Mouse (Mus musculus) lung, postnatal 0 days (tissue): ENCODE measurements at regions not wholly inside any gene's neighbourhood (a gene's known extent, or its start where the extent isn't known, plus 50 kb on each side); places are given as distances from the start of the nearest gene placed in this dataset.

ENCODE experiments used
- ATAC-seq: fragments of 200-750 bp; cut with Nextera tagmentation; 2 replicates; pipeline ENCODE4 v1.8.0; 2017; ENCODE audit warnings: moderate library complexity
- DNase-seq: peaks from one replicate; pipeline ENCODE4 v3.0.0-alpha.2; 2016; ENCODE audit warnings: low spot score
- H3K27ac ChIP-seq: fragments of 300-500 bp; sonication (generic); 2 replicates; pipeline ENCODE4 v1.5.1; 2014; ENCODE audit warnings: antibody characterized with exemption, mild to moderate bottlenecking, low read length, mixed read lengths
- H3K27me3 ChIP-seq: fragments of 300-500 bp; sonication (generic); replicated peaks from 2 replicates; pipeline ENCODE4 v1.6.1; 2014; ENCODE audit warnings: low read length, mixed read lengths; ENCODE audit not compliant: insufficient read depth
- H3K36me3 ChIP-seq: fragments of 300-500 bp; sonication (generic); 2 replicates; pipeline ENCODE4 v1.6.1; 2014; ENCODE audit warnings: low read length, mixed read lengths; ENCODE audit not compliant: insufficient read depth
- H3K4me1 ChIP-seq: fragments of 300-500 bp; sonication (generic); 2 replicates; pipeline ENCODE4 v1.6.1; 2014; ENCODE audit warnings: antibody characterized with exemption, low read depth, low read length, mixed read lengths; ENCODE audit not compliant: insufficient read depth
- H3K4me2 ChIP-seq: fragments of 300-500 bp; sonication (generic); replicated peaks from 2 replicates; pipeline ENCODE4 v1.6.1; 2014; ENCODE audit warnings: low read depth, mild to moderate bottlenecking, low read length, moderate library complexity, mixed read lengths
- H3K4me3 ChIP-seq: fragments of 300-500 bp; sonication (generic); 2 replicates; pipeline ENCODE4 v1.5.1; 2014; ENCODE audit warnings: low read depth, low read length
- H3K9ac ChIP-seq: fragments of 300-500 bp; sonication (generic); replicated peaks from 2 replicates; pipeline ENCODE4 v1.6.1; 2014; ENCODE audit warnings: low read depth, mild to moderate bottlenecking
- H3K9me3 ChIP-seq: fragments of 300-500 bp; sonication (generic); 2 replicates; pipeline ENCODE4 v1.6.1; 2016; ENCODE audit warnings: low read length, mixed read lengths
- CTCF ChIP-seq: IDR thresholded peaks from 2 replicates; pipeline ENCODE4 v1.5.1; 2016; ENCODE audit warnings: antibody characterized with exemption, mild to moderate bottlenecking
- EP300 ChIP-seq: IDR thresholded peaks from 2 replicates; pipeline ENCODE4 v1.6.1; 2016; ENCODE audit warnings: antibody characterized with exemption, mild to moderate bottlenecking, control low read depth
- WGBS: fragments of 180-500 bp; shearing (Covaris S2); extraction: QIAGEN DNeasy Blood & Tissue Kit; methylation state at CpG from one replicate; pipeline ENCODE4 v1.1.7; 2014; 5-methylcytosine and 5-hydroxymethylcytosine counted together

GRCm38 (mm10) chr5:102306718-102307117 is 174.5 kb upstream of the Arhgap24 start:
- WGBS = 67% methylated on average over 3 of the region's 3 CpGs
- TF ChIP-seq CTCF = no peak
- TF ChIP-seq EP300 = no peak
- Histone ChIP-seq H3K4me1 (no peaks in the 10 kb centered on the region), H3K27ac (no peak overlapping the region), H3K4me3 (no peak overlapping the region), H3K9ac (no peak overlapping the region), H3K36me3 (no peaks in the 10 kb centered on the region), H3K4me2 (no peak overlapping the region), H3K9me3 (no peaks in the 10 kb centered on the region), H3K27me3 (no peaks in the 10 kb centered on the region)
- DNase-seq (no peak), ATAC-seq (no peak)

- Histone ChIP-seq H3K4me3 (no peak overlapping the region), H3K27me3 (no peaks in the 10 kb centered on the region), H3K36me3 (no peaks in the 10 kb centered on the region), H3K4me2 (no peak overlapping the region), H3K9ac (no peak overlapping the region), H3K9me3 (no peaks in the 10 kb centered on the region), H3K4me1 (no peaks in the 10 kb centered on the region), H3K27ac (no peak overlapping the region)
- DNase-seq (no peak), ATAC-seq (no peak)
- no peak for TF ChIP-seq EP300
- TF ChIP-seq CTCF = no peak
These were observed 169.6 kb upstream of the Arhgap24 start for GRCm38 (mm10) chr5:102311570-102311969.

GRCm38 (mm10) chr5:102328197-102328784 is 152.9 kb upstream of the Arhgap24 start:
- Histone ChIP-seq H3K27ac (no peak overlapping the region), H3K27me3 (no peaks in the 10 kb centered on the region), H3K4me2 (no peak overlapping the region), H3K4me1 (no peaks in the 10 kb centered on the region), H3K9me3 (no peaks in the 10 kb centered on the region), H3K9ac (no peak overlapping the region), H3K36me3 (no peaks in the 10 kb centered on the region), H3K4me3 (no peak overlapping the region)
- WGBS = 47% methylated on average over 2 of the region's 2 CpGs
- ATAC-seq (no peak), DNase-seq (no peak)
- TF ChIP-seq EP300 (no peak), CTCF (no peak)

- H3K9ac ChIP-seq = no peak overlapping the region
- H3K27me3 ChIP-seq = no peaks in the 10 kb centered on the region
- 87% methylated on average over 5 of the region's 5 CpGs for WGBS
These were observed 147.3 kb upstream of the Arhgap24 start for GRCm38 (mm10) chr5:102333894-102334293.

GRCm38 (mm10) chr5:102334442-102335197 is 146.6 kb upstream of the Arhgap24 start:
- Histone ChIP-seq H3K4me3 (no peak overlapping the region), H3K9ac (no peak overlapping the region), H3K27ac (no peak overlapping the region), H3K27me3 (no peaks in the 10 kb centered on the region), H3K9me3 (no peaks in the 10 kb centered on the region), H3K4me2 (no peak overlapping the region), H3K36me3 (no peaks in the 10 kb centered on the region), H3K4me1 (no peaks in the 10 kb centered on the region)
- TF ChIP-seq CTCF (no peak), EP300 (no peak)
- DNase-seq (no peak), ATAC-seq (no peak)
- 75% methylated on average over 13 of the region's 13 CpGs for WGBS

More at GRCm38 (mm10) chr5:102333894-102334293, 147.3 kb upstream of the Arhgap24 start:
- Histone ChIP-seq H3K36me3 (no peaks in the 10 kb centered on the region), H3K4me3 (no peak overlapping the region), H3K9me3 (no peaks in the 10 kb centered on the region), H3K27ac (no peak overlapping the region), H3K4me2 (no peak overlapping the region), H3K4me1 (no peaks in the 10 kb centered on the region)
- ATAC-seq = no peak
- DNase-seq = no peak
- TF ChIP-seq EP300 (no peak), CTCF (no peak)

GRCm38 (mm10) chr5:102366481-102366880 is 114.7 kb upstream of the Arhgap24 start:
- Histone ChIP-seq H3K9ac (no peak overlapping the region), H3K36me3 (no peaks in the 10 kb centered on the region), H3K4me2 (no peak overlapping the region), H3K9me3 (no peaks in the 10 kb centered on the region), H3K27me3 (no peaks in the 10 kb centered on the region), H3K27ac (no peak overlapping the region), H3K4me3 (no peak overlapping the region), H3K4me1 (no peaks in the 10 kb centered on the region)
- WGBS = 68% methylated on average over 3 of the region's 3 CpGs
- no peak for DNase-seq
- TF ChIP-seq CTCF (no peak), EP300 (no peak)
- ATAC-seq = no peak
